Mouse (Mus musculus): ENCODE results near the gene Vill.

Gene Vill

GRCm38 (mm10) chr9:119082039-119082438, 29.5 kb downstream of the Vill start:
- DNase-seq (ENCODE audit: low spot score) = no peak

GRCm38 (mm10) chr9:119082656-119083430, 30.3 kb downstream of the Vill start:
- no peak for DNase-seq (ENCODE audit: low spot score)

DNA sequence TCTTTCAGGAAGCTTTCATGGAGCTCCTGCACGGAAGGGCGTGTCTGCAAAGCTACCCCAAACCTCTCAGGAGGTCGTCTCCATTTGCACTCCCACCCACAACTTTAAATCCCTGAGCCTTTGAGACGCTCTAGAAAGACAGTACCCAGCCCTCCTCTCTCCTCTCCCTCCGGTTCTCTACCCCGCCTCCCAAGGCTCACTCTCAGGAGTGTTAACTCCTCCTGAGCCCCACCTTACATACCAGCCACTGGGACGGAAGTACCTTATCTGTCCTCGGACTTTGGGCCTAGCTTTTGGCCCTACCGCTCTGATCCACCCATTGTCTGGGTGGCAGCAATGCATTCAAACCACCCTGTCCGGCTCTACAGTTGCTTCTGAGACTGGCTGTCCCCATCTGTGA, 31.4 kb downstream of the Vill start:
- no peak for DNase-seq (ENCODE audit: low spot score)

DNA sequence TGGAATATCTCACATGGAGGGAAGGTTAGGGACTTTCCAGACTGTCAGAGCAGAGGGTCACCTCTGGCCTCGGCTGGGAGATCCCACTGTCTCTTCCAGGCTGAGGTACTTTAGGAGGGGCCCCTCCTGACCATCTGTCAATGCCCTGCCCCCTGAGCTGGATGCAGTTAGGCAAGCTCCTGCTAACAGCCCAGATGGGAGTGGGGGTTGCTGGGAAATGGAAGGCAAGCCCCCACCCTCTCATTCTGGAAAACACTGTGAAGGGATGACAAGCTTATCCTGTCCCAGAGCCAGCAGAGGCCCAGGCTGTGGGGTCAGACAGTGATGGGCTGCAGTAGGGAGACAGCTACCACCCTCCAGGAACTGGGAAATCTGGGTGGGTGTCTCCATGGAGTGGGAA, 33.9 kb downstream of the Vill start:
- no peak for DNase-seq (ENCODE audit: low spot score)

GRCm38 (mm10) chr9:119087309-119087708, 34.7 kb downstream of the Vill start:
- no peak for DNase-seq (ENCODE audit: low spot score)

DNA sequence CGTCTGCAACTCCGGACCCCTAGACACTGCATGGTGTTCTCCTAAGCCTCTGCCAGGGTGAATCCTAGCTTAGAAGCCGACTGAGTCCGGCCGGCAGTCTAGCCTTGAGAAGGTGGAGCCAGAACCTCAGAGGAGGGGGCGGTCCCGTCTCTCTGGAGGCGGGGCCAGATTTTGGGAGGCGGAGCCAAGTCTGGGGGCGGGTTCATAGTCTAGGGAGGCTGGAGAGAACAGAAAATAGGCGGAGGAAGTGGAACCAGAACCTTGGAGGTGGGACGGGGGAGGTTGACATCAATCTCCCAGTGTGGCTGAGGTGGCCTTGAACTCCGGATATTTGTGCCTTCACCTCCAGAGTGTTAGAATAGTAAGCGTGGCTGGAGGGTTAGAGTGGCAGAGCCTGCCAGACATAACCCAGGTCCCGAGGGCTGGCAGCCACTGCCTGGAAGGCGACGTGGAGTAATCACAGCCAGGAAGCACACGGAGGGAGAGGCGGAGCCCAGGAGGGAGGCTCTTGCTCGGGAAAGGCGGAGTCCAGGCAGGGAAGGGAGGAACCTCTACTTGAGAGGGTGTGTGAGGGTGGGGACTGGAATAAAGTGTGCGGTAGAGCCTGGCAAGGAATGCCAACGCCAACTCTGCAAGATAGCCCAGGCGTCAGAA, 35.7 kb downstream of the Vill start:
- DNase-seq (ENCODE audit: low spot score) = peak; percentile 97

DNA sequence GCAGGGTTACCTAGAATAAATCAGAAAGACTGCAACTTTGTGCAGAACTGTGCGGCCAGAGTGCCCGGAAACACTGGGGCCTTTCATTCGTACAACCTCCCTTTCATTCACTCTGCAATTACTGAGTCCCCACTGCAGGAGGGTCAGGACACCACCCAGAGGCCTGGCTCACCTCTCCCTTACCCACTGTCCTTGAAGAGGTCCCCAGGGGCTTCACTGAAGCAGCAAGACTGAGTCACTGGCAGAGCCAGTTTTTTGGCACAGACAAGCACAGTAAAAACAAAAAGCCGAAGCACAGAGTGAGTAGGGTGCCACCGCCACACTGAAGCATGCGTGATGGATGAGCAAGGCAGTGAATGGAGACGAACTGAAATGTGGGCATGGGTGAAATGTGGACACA, 36.9 kb downstream of the Vill start:
- no peak for DNase-seq (ENCODE audit: low spot score)

- no peak for DNase-seq (ENCODE audit: low spot score)
These were observed 37.9 kb downstream of the Vill start for GRCm38 (mm10) chr9:119090462-119090861.

- DNase-seq (ENCODE audit: low spot score) = no peak
These were observed 39.2 kb downstream of the Vill start for GRCm38 (mm10) chr9:119091581-119092310.

DNA sequence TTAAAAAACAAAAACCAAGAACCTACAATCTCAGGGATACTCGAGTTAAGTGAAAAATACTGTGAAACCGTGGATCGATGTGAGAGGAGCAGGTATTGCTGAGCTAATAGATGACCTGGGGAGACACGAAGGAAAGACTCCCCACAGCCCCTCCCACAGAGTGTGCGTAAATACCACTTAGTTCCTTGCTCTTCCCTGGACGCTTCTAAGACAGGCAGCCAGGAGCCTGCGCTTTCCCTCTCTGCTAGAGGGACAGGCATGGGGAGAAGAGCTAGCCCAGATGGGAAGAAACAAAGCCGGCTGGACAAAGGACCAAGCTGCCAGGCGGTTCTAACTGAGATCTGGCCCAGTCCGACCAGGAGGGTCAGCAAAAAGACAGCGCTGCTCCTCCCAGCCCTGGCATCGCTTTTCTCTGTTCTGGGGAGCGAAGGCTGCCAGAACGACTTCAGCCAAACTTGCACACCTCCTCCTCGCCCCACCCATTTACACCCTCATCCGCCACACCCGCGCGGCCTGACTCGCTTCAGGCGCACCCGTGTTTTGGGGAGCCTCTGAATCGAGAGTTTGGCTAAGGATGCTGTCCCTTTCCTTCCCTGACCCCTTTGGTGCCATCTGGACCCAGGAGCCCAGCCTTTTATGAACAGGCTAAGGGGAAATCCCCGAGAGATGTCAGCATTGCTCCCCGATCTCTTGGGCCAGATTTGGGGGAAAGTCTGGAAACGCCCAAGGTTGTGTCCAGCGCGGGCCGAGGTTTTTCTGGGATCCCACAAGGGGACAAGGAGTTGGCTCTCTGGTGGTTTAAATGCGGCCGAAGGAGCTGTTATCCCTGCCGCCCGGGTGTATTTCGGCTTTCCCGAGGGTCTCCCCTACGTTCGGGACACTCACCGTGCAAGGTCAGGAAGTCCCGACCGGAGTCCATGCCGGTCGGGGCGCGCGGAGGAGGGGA, 40.2 kb downstream of the Vill start:
- DNase-seq (ENCODE audit: low spot score) = no peak

GRCm38 (mm10) chr9:119093419-119094295, 41.1 kb downstream of the Vill start, which contains the start of gene Plcd1:
Gene Plcd1 (minus strand): TSS chr9:119093502.
- DNase-seq (ENCODE audit: low spot score) = peak; percentile 85

- no peak for DNase-seq (ENCODE audit: low spot score)
These were observed 42.0 kb downstream of the Vill start for GRCm38 (mm10) chr9:119094462-119095109.

GRCm38 (mm10) chr9:119100177-119100898, 47.8 kb downstream of the Vill start:
- DNase-seq (ENCODE audit: low spot score) = no peak

DNA sequence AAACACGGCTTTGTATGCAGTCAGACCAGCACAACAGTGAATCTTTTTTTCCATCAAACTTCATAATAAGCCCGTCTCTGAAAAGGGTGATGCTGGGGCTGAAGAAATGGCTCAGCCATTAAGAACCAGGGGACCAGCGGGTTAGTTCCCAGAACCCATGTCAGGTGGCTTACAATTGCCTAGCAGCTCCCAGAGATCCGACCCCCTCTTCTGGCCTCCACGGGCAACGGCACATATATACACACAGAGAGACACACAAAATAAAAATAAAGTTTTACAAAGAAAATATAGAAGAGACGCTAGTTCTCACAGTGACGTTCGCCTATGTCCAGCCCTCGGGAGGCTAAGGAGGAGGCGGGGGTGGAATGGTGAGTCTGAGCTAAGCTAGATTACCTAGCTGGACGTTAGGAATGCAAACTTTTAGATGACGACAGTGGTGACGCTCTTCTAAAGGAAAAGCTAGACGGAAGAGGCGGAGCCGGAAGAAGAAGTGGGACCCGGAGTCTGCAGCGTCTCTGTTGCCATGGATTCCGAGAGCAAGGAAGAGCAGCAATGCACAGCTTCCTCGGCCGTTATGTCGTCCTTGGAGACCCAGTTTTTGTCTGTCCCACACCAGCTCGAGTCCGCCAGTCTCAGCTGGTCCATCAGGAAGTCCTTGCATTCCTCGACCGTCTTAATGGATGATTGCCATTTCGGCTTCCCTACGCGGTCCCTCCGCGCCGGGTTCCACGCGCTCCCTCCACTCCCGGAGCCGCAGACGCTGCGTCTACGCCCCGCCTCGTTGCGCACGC, 49.6 kb downstream of the Vill start, which contains the start of gene Dlec1:
Gene Dlec1, plus strand, starts transcription at position 487 of the 791 bp plus-strand sequence.
- DNase-seq (ENCODE audit: low spot score) = no peak

DNA sequence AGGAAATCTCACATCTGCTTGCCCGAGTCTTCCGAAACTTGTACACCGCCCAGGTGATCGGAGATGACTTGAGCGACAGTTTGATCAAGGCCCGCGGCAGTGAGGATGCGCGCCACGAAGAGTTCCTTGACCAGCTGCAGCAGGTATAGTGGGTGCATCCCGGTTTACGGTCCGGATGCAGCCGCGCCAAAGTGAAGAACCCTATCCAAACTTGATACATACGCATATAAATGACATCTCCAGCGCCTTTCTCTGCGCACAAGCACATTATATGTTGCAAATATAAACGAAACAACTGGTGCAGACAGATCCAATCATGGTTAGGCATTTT, 50.2 kb downstream of the Vill start:
- no peak for DNase-seq (ENCODE audit: low spot score)

DNA sequence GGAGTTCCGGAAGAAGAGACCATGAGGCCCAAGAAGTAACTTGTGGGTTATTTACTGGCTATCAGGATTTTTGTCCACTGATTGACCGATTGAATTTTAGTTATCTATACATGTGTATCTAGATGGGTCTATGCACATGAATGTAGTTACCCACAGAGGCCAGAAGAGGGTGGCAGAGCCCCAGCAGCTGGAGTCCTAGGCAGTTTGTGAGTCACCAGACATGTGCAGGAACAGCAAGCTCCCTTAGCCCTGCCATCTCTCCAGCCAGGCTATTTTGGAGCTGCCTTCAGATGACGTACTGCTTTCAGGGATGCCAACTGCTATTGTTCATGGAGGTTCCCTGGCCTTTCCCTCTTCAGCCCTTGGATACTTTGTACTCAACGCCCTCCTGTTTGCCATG, 55.0 kb downstream of the Vill start:
- no peak for DNase-seq (ENCODE audit: low spot score)

DNA sequence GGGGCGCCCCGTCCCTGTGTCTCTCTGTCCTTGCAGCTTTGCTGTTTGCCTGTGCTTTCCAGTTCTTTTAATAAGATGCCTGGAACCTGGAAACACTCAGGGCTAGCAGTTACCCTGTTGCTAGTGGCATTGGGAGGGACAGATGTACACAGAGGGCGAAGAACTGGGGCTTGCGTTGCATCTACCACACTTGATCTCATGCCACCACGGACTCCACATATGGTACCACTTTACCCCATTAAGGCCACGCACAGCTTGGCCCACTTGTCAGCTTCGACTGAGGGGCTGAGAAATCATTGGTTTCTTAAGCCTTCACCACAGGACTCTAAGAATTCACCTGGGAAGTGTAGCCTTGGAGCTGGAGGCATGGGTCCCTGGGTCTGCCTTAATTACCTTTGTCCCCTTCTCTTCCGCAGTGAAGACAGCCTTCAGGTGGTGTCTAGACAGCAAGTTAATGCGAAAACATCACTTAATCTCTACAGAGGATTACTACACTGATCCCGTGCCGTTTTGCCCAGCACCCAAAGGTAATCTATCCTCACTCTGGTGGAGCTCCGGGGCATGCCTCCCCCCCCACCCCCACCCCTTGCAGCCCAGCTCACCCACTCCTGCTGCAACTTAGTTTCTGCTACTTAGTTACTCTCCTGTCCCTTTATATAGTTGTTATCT, 57.2 kb downstream of the Vill start:
- DNase-seq (ENCODE audit: low spot score) = no peak

DNA sequence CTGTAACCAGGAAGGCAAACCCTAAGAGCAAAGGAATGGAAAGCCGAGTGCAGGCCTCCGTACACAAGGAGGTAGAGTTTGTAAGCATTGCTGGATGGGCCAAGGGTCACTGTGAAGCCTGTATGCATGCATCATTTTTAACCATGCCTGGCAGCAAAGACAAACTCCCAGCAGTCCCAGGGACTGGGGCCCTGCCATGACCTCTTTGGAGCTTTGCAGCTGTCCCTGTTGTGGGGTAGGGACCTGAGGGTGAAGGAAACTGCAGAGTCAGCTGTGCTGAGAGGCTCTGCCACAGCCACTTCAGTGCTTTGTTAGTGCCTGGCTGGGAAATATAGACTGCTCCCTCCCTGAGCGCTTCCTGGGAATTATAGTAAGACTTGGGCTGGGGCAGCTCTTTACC, 58.1 kb downstream of the Vill start:
- no peak for DNase-seq (ENCODE audit: low spot score)
